Mouse (Mus musculus) spleen, adult 2 months (tissue): ENCODE measurements around the gene Ctnnbip1. TPM values are rescaled to one million over a fixed set of nuclear protein-coding genes. Genes with fewer than 3 reads are reported as not detected.

Experiments used
- DNase-seq, 2 experiments: peaks; one replicate each; pipeline versions ENCODE4 v3.0.0 to v3.0.0-alpha.2; 2012 to 2021; ENCODE audit warnings: low spot score in 2 of 2, low read depth in 1 of 2
- H3K27ac ChIP-seq: fragments of 200-500 bp; 2 replicates; pipeline ENCODE4 v1.5.1; 2012; ENCODE audit warnings: low read length, inconsistent platforms; ENCODE audit not compliant: insufficient read depth
- H3K27me3 ChIP-seq: fragments of 200-500 bp; 2 replicates; pipeline ENCODE4 v1.6.1; 2012; ENCODE audit warnings: mild to moderate bottlenecking, moderate library complexity, low read length, inconsistent platforms; ENCODE audit not compliant: control insufficient read depth, insufficient read depth
- H3K36me3 ChIP-seq: fragments of 200-500 bp; 2 replicates; pipeline ENCODE4 v1.6.1; 2012; ENCODE audit warnings: mild to moderate bottlenecking, low read length, inconsistent platforms; ENCODE audit not compliant: control insufficient read depth, insufficient read depth
- H3K4me1 ChIP-seq: fragments of 200-500 bp; 2 replicates; pipeline ENCODE4 v1.6.1; 2011; ENCODE audit warnings: inconsistent platforms; ENCODE audit not compliant: control insufficient read depth, insufficient read depth, insufficient read length
- H3K4me3 ChIP-seq: fragments of 200-500 bp; 2 replicates; pipeline ENCODE4 v1.5.1; 2011; ENCODE audit warnings: mild to moderate bottlenecking, inconsistent platforms; ENCODE audit not compliant: insufficient read depth, insufficient read length; ENCODE audit errors: extremely low read depth
- CTCF ChIP-seq: fragments of 200-500 bp; IDR thresholded peaks from 2 replicates; pipeline ENCODE4 v1.5.1; 2011; ENCODE audit warnings: mild to moderate bottlenecking, inconsistent platforms; ENCODE audit not compliant: insufficient read depth, insufficient read length, insufficient replicate concordance; ENCODE audit errors: extremely low read depth
- POLR2A ChIP-seq: fragments of 200-500 bp; IDR thresholded peaks from 2 replicates; pipeline ENCODE4 v1.6.1; 2011; ENCODE audit warnings: low read depth, low read length, inconsistent platforms
- WGBS: fragments of 180-500 bp; shearing (Covaris S2); methylation state at CpG from one replicate; pipeline ENCODE4 v1.1.7; 2018; 5-methylcytosine and 5-hydroxymethylcytosine counted together
- polyA plus RNA-seq: library from polyadenylated mRNA; depleted of rRNA; stranded (reverse); fragments of >200 nt; gene quantifications from 2 replicates; pipeline ENCODE4 v1.2.3, GENCODE M21; 2012

Ctnnbip1 gene
- polyA plus RNA-seq, 1 experiment, result 5.3 TPM

- no peaks in the 10 kb centered on the region for H3K27me3 ChIP-seq
- H3K4me1 ChIP-seq, result no peaks in the 10 kb centered on the region
- no peak overlapping the region for H3K27ac ChIP-seq
- TF ChIP-seq POLR2A (no peak), CTCF (no peak)
- no peak for DNase-seq
- no peaks in the 10 kb centered on the region for H3K36me3 ChIP-seq
- no peak overlapping the region for H3K4me3 ChIP-seq
- 55% methylated on average over 8 of the region's 9 CpGs for WGBS
These were observed 54.4 kb downstream of the Ctnnbip1 start for GRCm38 (mm10) chr4:149572446-149572845.

GRCm38 (mm10) chr4:149572851-149573250, 54.8 kb downstream of the Ctnnbip1 start:
- Histone ChIP-seq H3K36me3 (no peaks in the 10 kb centered on the region), H3K4me3 (no peak overlapping the region), H3K27ac (no peak overlapping the region), H3K4me1 (no peaks in the 10 kb centered on the region), H3K27me3 (no peaks in the 10 kb centered on the region)
- WGBS, result 89% methylated on average over 8 of the region's 8 CpGs
- TF ChIP-seq POLR2A (no peak), CTCF (no peak)
- DNase-seq, result no peak

DNA sequence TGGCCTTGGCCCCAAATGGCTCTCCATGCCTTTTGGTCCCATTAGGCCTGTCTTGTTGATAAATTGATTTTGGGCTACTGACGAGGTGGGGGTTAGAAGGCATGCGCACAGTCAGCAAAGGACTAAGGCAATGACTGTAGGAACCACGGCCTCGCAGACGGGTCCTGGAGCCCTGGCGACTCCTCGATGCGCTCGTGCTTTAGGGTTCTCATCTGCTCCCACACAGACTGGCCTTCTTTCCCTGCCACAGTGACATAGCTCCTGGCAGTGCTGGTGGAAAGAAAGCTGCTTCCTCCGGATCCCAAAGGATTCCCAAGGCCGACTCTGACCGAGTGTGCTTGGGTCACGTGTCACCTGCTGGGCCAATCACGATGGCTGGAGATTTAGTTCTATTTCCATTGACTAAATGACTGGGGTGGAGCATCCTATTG, 56.4 kb downstream of the Ctnnbip1 start:
- no peak overlapping the region for H3K27ac ChIP-seq
- DNase-seq, result no peak
- H3K36me3 ChIP-seq, result no peaks in the 10 kb centered on the region
- H3K4me3 ChIP-seq, result no peak overlapping the region
- no peaks in the 10 kb centered on the region for H3K4me1 ChIP-seq
- WGBS, result 85% methylated on average over 14 of the region's 14 CpGs
- TF ChIP-seq CTCF (no peak), POLR2A (no peak)
- no peaks in the 10 kb centered on the region for H3K27me3 ChIP-seq

- TF ChIP-seq CTCF, result no peak
- no peak for TF ChIP-seq POLR2A
- no peak for DNase-seq
- no peaks in the 10 kb centered on the region for H3K36me3 ChIP-seq
- no peaks in the 10 kb centered on the region for H3K27me3 ChIP-seq
- 85% methylated on average over 9 of the region's 9 CpGs for WGBS
- H3K27ac ChIP-seq, result no peak overlapping the region
- no peaks in the 10 kb centered on the region for H3K4me1 ChIP-seq
- no peak overlapping the region for H3K4me3 ChIP-seq
These were observed 58.0 kb downstream of the Ctnnbip1 start for GRCm38 (mm10) chr4:149576061-149576460.

DNA sequence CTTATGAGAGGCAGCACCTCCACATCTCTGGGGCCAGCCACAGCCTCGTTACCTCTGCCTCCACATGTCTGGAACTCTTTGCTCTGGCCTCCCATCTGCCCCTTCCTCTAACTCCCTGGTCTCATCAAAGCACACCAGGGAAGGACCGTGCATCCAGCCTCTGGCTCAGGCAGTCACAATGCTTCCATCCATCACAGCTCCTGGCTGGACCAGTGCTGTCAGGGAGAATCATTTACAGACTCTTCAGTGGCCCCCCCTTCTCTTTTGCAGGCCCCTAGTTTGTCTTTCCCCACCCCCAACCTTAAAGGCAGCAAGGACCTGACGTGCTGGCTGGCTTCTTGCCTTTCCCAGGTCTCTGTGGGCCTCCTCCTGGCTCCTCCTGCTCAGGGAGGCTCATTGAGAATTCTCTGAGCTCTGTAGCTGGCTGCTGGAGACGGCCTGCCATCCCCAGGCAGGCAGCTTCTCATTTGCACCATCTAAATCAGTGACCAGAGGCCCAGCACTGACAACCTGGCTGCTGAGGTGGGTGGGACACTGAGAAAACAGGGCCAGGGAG, 59.0 kb downstream of the Ctnnbip1 start:
- H3K36me3 ChIP-seq, result no peaks in the 10 kb centered on the region
- H3K4me3 ChIP-seq, result no peak overlapping the region
- H3K27ac ChIP-seq, result no peak overlapping the region
- no peak for TF ChIP-seq POLR2A
- no peak for TF ChIP-seq CTCF
- no peak for DNase-seq
- H3K4me1 ChIP-seq, result no peaks in the 10 kb centered on the region
- H3K27me3 ChIP-seq, result no peaks in the 10 kb centered on the region
- 68% methylated on average over 4 of the region's 4 CpGs for WGBS

DNA sequence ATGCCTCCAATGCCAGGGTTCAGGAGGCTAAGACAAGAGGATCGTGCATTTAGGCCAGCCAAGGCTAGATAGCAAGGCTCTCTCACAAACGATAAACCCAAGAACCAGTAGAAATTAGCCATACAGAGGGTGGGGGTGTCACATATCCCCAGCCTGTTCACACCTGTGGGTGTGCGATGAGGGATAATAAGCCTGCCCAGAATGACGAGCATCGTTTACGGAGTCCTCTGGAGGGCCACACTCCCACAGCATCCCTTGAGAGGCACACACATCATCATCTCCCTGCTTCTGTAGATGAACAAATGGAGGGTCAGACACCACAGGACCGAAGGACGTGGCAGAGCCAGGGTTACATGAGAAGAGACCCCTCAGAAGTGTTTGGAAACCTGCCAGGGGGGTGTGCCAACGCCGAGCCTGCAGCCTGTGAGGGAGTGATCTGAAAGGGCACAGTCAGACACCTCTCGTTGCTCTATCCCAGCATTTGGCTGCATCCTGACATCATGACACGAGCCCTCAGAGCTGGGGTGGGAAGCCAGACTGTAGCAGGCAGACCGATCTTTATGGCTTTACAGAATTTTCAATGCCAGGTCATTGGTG, 60.1 kb downstream of the Ctnnbip1 start:
- no peaks in the 10 kb centered on the region for H3K4me1 ChIP-seq
- WGBS, result 80% methylated on average over 13 of the region's 13 CpGs
- H3K36me3 ChIP-seq, result no peaks in the 10 kb centered on the region
- H3K27ac ChIP-seq, result no peak overlapping the region
- no peak for DNase-seq
- no peak overlapping the region for H3K4me3 ChIP-seq
- TF ChIP-seq POLR2A (no peak), CTCF (no peak)
- H3K27me3 ChIP-seq, result no peaks in the 10 kb centered on the region

DNA sequence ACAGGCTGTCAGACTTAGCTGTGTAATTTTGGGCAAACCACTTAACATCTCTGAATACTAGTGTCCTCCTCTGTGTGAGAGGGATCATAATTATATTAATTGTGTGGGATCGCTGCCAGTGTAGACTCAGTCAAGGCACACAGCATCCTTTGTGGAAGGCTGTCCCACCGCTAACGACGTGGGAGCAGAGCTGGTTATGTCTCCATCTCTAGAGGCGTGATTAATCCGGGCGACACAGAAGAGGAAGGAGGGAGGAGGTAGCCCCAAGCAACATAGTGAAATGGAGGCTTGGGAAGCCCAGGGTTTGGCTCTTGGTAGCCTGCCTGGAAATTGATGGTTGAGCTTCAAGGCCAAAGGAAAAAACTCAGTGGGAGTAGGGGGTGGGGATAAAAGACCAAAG, 60.8 kb downstream of the Ctnnbip1 start:
- H3K27me3 ChIP-seq, result no peaks in the 10 kb centered on the region
- H3K36me3 ChIP-seq, result no peaks in the 10 kb centered on the region
- WGBS, result 68% methylated on average over 7 of the region's 7 CpGs
- no peak for DNase-seq
- TF ChIP-seq CTCF, result no peak
- no peak for TF ChIP-seq POLR2A
- no peak overlapping the region for H3K4me3 ChIP-seq
- H3K4me1 ChIP-seq, result no peaks in the 10 kb centered on the region
- no peak overlapping the region for H3K27ac ChIP-seq
